Mouse (Mus musculus) thymus, postnatal 0 days (tissue): Measurements from ENCODE around the gene Catsper4. TPM values are rescaled to one million over a fixed set of nuclear protein-coding genes. Genes with fewer than 3 reads are reported as not detected.

ENCODE experiments used
- DNase-seq: peaks from one replicate; pipeline ENCODE4 v3.0.0-alpha.2; 2015; ENCODE audit warnings: low spot score
- polyA plus RNA-seq: library from polyadenylated mRNA; unstranded; fragments of >200 nt; fragmentation: Nextera tagmentation; extraction: Ambion mirVana; gene quantifications from 2 replicates; pipeline ENCODE4 v1.2.1, GENCODE M21; 2015

The Catsper4 gene
- polyA plus RNA-seq, 1 experiment from 2014 or later: 0.10 TPM

DNA sequence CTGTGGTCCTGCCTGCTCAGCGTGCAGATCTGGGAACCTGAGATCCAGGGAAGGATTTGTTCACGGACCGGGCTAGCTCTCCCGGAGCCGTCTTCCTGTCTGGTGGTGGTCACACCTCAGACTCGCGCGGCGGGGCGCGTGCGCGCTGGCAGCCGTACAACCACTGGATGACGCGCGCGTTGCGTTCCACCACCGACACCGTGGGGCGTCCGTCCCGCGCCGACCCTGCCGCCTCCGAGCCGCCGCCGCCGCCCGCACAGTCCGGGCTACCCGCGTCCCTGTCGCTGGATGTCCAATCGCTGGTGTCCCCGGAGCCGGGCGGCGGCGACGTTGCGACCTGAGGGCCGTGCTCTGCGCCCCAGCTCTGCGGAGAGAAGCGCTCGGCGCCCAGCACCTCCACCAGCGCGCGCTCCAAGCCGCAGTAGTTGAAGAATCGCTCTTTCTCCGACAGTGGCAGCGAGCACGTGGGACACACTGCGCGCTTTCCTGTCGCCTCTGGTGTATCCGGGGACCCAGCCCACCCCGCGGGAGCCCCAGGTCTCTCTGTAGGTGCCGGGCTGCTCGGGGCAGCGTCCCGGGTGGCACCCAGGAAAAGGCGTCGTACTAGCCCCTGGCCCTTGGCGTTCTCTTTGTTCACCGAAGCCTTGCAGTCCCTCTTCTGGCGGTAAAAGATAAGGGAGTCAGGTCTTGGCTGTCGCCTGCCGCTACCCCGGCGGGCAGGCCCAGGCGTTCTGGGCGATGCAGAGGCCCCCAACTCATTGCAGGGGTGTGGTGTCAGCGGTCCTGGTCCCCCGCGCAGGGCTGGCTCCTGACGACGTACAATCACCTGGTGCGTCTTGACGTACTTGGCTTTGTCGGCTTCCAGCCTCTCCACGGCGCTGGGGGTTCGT is 24.3 kb upstream of the Catsper4 start:
- DNase-seq: peak; percentile 68

DNA sequence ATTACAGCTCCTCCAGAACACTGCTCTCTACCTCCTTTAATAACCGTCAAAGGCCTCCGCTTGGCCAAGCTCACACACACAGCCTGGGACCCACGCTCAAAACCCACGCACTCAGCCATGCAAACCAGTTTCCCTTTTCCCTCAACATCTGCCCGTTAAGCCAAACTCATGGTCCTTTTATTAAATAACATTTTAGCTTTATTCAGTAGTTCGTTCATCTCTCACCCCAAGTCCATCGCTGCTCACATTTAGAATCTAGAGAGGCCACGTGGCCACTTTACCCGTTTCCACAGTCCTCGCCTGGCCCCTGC is 23.7 kb upstream of the Catsper4 start:
- DNase-seq: no peak

DNA sequence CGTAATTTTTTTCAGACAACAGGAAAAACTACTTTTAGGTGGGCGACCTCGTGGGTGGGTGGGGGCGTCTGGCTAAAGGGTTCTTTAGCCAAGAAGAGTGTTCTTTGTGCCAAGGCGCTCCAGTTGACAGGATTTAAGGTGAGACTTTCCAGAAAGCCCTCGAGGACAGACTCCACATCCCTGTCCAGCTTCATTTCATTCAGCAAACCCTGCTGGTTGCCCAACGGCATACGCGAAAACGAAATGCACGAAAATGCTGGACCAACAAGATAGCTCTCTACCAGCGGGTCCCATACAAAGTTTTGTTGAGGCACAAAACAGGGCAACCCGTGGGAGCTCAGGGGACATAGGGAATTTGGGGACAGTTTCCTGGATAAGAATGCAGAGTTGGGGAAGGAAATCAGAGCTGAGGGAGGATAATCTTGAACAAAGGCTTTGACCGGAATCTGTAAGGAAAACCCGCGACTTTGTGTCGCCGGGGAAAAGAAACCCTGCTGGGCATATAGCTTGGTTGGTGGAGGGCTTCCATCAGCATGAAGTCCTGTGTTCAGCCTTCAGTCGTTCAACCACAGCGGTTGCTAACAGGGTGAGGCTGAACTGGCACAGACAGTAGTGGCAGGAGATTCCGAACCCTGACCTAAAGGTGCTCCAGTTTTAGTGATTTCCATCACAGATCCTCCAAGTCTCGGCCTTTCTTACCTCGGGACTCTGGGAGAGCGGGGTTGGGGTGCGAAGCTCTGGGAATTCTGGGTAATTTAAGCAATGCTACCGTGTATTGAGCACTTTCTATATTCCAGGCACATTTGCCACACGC is 23.1 kb upstream of the Catsper4 start:
- DNase-seq: no peak

DNA sequence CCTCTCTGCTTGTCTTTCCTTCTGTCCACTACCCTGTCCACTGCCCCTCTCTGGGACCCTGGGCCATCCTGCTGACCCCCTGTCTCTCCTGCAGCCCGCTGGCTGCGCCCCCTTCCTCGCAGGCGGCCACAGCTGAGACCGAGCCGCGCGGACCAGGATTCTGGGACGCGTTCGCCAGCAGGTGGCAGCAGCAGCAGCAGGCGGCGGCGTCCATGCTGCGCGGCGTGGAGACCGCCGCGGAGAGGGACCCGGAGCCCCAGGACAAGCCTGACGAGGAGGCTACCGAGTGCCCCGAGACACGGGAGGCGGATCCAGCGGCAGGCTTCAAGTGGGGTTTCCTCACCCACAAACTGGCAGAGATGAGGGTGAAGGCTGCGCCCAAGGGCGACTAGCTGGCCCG is 22.5 kb upstream of the Catsper4 start:
- peak; percentile 68 for DNase-seq

DNA sequence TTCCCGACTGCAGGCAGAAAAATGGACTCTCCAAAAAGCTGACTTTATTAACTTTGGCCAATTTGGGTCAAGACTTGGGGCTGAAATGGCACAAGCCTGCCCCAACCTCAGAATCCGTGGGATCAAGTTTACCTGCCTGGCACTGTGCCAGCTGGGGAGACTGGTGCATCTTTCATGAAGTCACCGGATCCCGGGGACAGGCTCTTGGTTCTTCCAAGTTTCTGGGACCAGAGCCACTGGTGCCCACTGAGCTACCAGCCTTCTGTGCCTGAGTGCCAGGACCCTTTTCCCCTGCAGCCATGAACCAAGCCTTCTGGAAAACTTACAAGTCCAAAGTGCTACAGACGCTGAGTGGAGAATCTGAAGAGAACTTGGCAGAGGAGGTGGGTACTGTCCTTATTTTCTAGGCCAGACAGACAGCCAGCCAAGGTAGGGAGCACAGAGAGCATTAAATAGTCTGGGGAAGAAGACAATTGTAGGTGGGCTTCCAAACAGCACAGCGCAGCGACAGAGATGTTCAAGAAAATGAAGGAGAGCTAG is 19.6 kb upstream of the Catsper4 start, which contains the start of gene Gm30191:
Gene Gm30191 (plus strand): TSS at position 217 of the 540 bp plus-strand sequence.
- DNase-seq: no peak

DNA sequence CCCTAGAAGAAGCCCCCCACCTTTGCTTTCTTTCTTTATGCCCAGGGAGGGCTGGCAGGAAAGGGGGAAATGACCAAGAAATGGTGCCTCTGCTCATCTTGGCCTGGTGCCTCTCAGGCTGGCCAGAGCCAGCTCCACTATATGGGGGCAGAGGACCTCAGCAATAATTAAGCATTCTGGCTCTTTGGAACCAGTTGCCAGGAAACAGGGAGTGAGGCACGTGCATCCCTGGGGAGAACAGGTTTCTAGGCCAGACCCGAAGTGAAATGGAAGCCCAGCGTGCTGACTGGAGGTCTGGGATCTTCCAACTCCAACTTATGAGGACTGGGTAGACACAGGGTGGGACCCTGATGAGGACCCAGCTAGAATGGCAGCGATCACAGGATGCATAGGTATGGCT is 19.1 kb upstream of the Catsper4 start:
- no peak for DNase-seq

DNA sequence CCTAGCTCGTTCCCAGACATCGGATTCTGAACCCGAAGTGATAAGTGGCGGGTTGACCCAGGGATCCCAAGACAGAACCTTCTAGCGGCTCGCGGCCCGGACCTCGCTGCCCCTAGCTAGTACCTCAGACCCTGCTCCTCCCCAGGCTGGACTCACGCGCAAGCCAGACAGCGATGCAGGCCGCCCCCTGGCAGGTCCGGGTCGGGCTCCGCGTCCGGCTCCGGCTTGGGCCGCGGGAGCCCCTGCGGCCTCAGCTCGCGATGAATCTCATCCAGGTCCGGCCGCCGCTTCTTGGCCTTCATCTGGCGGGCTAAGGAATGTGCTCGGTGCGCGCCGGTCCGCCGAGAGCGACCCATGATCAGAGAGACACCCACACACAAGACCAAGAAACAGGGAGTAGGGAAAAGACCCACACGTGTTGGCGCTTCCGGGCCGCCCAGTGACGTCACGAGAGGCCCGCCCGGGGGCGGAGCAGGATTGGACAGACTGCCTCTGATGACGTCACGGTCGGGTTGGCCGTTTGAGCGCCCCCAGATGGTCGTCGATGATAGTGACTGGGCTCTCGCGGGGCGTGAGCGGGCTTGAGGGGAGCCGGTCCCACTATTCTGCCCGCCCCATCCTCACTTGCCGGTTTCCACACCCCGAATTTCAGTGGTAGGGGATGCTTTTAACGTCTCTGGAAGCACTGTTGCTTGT is 18.1 kb upstream of the Catsper4 start, which contains the start of gene Zfp593:
Gene Zfp593 (minus strand): TSS at position 445 of the 696 bp plus-strand sequence.
- DNase-seq: peak; percentile 94

DNA sequence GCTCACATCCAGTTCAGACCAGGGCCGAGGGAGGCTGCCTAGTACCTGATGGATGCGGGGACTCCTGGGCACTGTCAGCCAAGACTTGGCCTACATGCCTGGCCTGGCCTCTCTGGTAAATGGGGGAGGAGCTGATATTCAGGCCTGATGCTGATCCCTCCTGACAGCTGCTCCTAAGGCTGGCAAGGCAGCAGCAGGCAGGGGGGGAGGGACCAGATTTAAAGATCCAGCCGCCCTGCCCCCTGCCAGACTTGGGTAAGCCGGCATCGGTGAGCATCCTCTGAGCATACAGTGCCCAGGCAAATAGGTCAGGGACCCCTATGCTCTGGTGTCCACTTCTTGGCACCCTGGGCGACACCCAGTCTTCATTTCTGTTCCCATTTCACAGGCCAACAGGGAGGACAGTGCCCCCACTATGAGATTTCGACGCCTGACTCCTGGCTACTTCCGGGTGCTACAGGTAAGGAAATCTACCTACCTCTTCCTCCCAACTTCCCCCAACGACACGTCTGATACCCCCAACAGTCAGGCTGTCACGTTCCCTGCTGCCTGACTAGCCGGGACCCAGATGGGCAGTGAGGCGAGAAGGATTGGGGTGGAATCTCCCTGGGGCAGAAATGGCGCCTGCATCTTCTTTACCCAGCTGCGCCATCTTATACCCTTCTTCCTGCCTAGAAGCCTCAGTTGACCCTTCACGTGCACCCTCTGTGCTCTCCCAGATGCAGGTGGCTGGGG is 16.5 kb upstream of the Catsper4 start, which contains the start of gene E130218I03Rik:
Gene E130218I03Rik (plus strand): TSS at position 147 of the 735 bp plus-strand sequence.
- DNase-seq: no peak

DNA sequence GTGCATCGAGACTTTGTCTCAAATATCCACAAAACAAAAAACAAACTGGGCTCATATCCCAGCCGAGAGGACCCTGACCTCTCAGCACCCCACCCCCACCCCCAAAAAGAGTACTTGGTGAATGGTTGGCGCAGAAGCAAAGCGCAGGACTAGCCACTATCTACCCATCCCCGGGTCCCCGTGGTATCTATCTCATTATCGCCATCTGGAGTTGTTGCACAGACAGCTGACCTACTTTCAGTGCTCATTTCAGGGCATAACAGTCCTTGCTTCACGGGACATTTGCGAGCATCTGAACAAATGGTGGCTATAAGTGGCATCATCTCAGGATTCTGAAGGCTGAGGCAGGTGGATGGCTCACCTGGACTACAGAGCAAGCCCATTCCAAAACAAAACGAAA is 11.5 kb upstream of the Catsper4 start:
- DNase-seq: no peak

DNA sequence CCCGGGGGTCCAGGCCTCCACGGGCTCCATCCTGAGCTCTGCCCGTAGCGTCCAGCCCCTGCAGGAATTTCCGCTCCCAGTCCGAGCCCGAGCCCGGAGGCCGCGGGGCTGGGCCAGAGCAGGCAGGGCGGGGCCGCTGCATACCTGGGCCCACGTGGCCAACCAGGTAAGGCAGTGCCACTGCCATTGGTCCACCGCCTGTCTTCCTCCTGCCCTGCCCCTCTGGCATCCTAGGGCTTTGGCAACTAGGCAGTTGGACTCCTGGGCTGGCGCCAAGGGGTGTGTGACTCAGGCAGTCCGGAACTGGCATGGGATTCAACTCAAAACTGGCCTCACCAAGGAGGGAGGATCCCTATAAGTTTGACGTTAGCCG is 11.1 kb upstream of the Catsper4 start, which contains the start of gene Cnksr1:
Gene Cnksr1 (minus strand): TSS at position 121 of the 373 bp plus-strand sequence.
- DNase-seq: no peak

DNA sequence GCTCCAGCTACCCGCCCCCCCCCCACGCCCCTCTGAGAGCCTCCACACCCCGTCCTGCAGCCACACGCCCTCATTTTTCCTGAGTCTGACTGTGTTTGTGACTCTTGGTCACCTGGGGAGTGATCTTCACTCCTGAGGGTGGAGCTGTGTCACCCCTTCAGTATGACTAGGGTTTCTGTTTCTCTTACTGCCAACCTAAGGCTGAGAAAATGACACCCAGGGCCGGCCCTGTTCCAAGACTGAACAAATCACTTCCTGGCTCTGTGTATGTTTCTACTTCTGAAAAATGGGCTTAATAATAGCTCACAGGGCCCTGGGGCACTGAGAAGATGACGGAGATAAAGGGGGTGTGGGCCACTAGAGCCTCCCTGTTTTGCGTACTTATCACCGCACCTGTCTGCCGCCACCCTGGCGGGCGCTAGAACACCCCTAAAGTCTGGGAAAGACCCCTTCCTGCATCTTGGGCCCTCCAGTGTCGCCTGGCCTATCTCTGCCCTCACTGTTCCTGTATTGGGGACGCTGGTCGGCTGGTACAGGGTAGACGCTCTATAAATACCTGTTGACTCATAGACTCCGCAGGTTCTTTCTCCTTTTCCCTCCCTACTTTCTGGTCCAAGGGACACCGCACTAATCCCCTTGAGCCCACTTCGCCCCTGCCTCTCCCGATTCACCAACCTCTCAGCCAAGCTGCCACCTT is 10.5 kb upstream of the Catsper4 start:
- no peak for DNase-seq

DNA sequence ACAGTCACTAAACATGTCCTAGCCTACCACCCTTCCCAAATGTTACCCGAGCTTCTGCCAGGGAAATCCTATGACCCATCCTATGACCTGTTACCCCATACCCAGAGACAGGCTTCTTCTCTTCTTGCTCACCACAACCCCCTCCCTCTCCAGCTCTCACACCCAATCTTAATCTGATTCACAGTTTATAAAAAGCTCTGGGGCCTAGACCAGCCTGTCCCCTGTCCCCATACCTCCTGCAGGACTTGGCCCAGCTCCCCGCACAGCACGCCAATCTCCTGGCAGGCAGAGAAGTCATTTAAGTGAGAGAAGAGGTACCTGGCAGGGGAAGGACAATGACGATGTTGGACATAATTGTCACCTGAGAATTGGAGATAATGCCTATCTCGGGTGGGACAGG is 7.7 kb upstream of the Catsper4 start:
- no peak for DNase-seq

DNA sequence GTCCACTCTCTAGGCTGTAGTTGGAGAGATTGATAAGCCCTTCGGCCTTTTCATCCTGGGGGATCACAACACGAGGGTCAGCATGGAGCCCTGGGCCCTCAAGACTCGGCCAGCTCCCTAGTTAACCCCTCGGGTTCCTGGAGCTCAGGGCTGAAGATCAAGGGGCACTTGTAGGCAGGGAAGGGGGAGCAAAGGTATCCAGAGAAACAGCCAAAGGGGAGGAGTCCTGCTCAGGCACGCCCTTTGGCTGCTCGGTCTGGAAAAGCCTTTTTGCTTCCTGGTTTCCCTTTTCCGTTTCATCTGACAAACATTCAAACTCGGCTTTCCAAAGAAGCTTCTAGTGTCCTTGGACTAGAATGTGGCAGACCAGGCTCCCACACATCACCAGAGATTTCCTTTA is 3.2 kb upstream of the Catsper4 start:
- DNase-seq: no peak

DNA sequence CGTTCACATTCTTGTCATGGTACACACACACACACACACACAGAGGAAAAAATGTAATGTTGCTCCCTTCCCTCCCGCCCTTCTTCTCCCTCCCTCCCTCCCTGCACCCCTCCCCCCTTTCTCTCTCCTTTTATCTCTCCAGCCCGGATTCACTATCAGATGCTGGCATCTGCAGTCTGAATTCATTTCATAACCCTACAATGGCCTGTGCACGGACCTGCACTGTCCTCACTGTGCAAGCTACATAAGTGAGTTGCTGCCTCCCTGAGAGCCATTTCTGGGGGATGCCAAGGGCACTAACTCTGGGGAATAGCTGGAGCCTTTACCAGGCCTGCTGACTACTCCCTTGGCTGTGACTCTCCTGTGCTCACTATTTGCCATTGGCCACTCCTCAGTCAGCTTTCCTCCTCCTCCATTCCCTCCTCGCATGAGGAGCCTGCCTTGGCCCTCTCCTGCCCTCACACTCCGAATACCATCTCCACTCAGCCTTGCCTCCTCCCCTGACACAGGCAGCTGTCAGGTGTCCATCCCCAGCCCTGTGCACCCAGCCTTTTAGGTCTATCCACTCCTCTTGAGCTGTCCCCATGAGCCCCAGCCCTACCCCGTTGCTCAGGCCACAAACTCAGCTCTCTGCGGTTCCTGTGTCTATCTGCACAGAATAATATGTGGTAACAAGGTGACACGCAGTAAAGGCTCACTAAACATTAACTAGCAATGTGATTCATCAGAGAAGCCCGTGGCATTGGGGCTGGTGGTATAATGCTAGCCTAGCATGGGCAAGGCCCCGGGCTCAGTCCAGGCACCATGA is 4.2 kb downstream of the Catsper4 start:
- no peak for DNase-seq

DNA sequence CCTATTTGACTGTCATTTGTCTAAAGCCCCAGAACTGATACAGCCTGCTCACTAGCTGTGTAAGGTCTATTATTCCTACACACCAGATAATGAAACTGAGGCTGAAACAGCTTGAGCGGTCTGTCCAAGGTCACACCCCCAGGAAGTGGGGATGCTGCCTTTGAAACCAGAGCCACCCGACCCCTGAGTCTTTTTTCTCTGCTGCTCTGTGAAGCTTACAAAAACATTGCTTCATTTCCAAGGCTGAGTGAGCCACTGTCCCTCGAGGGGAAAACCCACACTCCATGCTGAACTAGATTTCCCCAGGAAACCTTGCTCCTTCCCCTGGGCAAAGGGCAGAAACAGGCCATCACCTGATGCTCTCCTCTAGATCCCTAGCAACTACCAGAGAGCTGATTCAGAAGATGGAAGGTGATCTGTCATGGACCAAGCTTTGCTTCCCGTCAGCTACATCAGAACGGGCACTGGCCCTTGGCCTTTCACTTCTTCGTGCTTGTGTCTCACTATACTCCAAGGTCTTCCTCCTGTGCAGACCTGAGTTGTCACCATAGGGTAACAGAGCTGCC is 20.6 kb downstream of the Catsper4 start:
- DNase-seq: no peak

DNA sequence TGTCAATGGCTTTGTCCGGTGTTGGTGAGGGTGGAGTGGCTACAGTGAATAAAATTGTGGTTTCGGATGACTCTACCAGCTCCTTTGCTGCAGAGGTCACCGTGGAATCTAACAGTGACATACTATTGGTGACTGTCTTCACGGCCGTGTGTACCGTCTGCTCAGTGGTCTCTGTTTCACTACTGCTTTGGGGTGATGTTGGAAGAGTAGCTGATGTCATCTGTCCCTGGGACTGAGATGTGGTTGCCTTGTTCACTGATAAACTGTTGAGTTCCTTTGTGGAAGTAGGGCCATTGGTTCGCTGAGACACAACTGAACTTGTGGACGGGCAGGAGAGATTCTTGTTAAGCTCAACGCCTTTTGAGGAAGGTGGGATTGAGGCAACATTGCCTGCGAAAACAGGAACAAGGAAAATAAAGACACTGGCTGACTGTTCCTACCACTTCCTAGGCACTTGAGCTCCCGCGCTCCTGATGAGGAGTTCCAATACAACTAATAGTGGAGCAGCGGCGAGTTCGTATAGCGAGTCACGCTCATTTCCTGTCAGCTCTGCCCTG is 23.8 kb downstream of the Catsper4 start:
- no peak for DNase-seq

DNA sequence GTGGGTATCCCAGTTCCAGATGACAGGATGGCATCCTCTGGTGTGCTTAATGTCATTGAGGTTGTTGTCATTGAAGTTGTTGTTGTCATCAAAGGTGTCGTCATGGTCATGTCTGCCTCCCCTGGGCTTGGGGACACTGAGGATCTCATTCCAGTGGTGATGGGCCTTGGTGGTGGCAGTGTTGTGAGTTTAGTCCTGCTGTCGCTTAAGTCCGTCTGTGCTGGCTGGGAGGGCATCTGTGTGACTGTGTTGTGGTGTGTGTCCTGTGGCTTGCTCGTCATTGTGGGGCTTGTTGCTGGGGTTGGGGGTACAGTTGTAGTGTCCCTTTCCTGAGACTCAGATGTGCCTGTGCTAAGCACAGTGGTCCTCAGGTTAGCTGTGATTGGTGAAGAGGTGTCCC is 24.3 kb downstream of the Catsper4 start, which contains the start of gene Gm7534:
Gene Gm7534 (minus strand): TSS at position 101 of the 400 bp plus-strand sequence.
- DNase-seq: no peak

DNA sequence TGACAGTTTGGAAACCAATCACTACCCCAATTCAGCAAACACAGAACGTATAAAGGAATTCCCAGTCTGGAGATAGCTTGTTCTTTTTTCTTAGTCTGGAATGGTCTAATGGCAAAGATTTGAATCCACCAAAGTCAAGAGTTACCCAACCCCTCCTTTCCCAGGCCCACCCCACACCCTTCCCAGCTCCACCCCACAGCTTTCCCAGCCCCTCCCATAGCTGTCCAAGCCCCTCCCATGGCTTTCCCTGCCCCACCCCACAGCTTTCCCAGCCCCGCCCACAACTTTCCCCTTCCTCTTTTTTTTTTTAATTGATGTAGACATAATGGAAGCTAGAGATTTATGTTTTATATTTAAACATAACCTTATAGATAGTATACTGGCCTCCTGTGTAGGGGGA is 27.8 kb downstream of the Catsper4 start:
- DNase-seq: no peak
